Mouse (Mus musculus): Measurements from ENCODE around the gene Tmem82.
A peak's percentile ranks its signal among the peaks of the same experiment; 100 is the strongest.

The Tmem82 gene

DNA sequence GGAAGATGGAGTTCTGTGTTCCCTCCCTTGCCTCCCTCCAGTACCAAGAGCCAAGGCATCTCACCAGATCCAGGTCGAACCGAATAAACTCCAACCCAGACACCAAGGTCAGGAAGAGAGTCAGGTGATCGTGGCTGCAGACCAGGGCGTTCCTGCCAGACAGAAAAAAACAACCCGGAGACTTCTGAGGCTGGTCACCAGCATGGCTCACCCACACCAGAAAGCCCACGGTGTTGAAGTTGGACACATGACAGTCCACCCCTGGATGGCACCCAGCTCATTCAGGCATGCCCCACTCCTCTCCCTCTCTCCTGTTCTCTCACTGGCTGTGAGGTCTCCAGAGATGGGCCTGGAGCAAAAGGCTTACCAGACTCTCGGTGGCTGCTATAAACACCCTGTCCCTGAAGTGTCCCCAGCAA lies 22.9 kb upstream of the Tmem82 start:
- peak; percentile 55 for DNase-seq (ENCODE audit: low spot score)

DNA sequence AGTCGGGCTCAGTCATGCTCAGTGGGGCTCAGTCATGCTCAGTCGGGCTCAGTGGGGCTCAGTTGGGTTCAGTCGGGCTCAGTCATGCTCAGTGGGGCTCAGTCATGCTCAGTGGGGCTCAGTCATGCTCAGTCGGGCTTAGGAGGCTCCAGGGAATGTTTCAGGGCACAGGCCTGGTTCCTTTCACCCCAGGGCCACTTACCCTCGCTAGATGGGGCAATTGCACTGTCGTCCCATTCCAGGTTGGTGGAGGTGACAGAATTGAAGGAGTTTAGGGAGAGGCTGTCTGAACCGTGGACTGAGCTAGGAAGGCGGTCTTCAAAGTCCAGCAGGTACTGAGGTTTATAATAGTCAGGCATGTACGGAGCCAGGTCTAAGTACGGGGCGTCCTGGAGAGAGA lies 21.0 kb upstream of the Tmem82 start:
- no peak for DNase-seq (ENCODE audit: low spot score)

DNA sequence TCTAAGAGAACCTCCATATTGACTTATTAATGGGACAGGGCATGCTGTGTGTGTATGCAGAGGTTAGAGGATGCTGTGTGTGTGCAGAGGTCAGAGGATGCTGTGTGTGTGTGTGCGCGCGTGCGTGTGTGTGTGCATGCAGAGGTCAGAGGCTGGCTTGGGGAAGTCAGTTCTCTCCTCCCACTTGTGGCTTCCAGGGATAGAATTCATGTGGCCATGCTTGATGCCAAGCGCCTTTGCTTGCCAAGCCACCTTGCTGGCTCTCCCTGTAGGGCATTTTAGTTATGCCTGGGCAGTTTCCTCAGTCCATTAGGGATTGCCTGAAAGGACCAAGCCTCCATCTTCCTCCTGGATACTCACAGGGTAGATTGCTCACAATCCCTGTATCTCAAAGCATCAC lies 18.3 kb upstream of the Tmem82 start:
- DNase-seq (ENCODE audit: low spot score), result no peak

DNA sequence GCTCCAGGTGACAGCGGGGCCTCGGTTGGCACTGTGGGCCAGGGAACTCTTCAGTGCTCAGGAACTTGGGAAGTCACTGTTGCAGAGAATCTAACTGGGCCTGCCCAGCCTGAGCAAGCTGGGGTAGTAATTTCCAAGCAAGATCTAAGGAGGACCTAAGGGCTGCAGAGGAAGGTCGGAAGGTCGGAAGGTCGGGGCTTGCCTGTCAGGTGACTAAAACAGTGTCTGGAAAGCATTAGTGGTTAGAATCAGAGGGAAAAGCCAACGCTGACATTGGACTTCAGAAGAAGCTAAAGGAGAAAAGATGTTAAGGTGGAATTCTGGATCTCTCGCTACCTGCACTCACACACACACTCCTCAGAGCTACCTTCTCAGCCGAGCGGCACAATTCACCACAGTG lies 17.6 kb upstream of the Tmem82 start:
- DNase-seq (ENCODE audit: low spot score), result no peak

DNA sequence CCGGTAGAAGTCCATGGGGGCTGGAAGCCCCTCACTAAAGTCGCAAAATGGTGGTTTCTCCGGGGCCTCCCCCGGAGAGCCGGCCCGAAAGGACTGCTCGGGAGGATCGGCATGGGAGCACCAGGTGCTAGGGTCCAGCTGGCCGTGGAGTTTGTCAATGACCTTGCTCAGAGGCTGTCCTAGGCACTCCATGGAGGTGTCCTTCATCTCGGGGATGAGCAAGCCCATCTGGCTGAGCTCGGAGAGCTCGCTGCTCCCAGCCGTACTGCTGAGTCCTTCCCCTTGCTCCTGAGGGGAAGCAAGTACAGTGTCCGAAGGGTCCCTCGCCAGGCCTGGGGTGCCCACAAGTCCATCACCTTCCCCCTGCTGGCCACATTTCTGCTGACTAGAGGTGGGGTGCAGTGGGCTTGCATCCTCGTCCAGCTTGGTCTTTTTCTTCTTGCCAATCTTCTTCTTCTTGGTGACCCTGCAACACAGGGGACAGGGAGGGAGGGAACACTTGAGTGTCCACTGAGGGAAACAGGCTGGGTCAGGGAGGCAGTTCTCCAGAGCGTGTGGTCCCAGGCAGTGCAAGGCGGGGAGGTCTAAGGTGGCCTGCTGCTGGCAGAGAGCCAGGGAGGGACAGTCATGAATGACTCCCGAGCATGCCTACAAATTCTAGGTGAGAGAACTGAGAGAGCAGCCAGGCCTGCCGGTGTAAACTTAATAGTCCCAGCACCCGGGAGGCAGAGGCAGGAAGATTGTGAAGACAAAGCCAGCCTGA lies 13.9 kb upstream of the Tmem82 start:
- no peak for DNase-seq (ENCODE audit: low spot score)

DNA sequence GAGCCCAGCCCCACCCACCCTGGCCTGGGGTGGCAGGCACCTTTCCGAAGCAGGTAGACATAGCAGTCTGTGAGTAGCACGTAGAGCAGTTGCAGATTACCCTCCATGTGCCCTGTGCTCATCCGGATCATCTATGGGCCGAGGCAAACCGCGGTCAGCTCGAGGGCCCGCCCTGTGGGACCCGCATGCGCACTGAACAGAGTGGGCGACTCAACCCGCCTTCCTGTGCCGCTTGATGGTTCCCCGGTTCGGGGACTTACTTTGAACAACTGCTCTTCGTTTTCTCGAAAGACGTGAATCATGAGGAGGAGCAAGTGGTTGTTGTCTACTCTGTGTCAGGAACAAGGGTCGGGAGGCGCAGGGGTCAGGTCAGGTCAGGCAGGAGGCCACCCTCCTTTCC lies 12.8 kb upstream of the Tmem82 start:
- DNase-seq (ENCODE audit: low spot score), result no peak

DNA sequence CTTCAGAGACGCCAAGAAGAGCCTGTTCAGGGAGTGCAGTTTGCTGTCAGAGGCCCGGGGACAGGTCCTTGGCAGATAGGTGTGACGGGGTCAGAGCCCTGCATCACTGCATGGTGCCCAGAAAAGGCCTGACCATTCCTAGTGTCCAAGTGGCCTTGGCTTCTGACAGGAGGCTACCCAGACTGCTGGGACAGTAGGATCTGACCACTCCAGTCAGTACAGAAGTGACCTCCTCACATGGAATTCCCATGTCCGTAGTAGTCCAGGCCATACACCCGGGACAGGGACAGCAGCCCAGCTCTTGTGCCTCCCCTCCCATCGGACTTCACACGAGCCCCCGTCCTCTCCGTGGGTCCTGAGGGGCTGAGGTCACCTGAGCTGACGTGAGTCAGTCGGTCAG lies 11.6 kb upstream of the Tmem82 start:
- DNase-seq (ENCODE audit: low spot score), result no peak

DNA sequence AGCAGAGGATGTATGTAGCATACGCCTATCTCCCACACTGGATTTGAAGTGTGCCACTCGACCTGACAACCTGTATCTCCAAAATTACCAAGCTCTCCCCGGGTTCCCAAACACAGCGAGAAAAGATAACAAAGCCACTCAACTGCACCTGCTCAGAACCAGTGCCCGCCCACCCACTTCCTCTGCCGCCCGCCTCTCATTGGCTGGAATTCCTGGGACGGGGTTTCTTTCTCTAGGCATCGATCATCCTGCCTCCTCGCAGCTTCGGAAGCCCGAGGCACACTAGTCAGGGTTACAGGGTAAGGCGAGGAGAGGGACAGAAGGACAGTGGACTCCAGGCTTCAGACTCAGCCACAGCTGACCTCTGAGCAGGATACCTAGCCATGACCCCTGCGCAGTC lies 10.2 kb upstream of the Tmem82 start:
- no peak for DNase-seq (ENCODE audit: low spot score)

DNA sequence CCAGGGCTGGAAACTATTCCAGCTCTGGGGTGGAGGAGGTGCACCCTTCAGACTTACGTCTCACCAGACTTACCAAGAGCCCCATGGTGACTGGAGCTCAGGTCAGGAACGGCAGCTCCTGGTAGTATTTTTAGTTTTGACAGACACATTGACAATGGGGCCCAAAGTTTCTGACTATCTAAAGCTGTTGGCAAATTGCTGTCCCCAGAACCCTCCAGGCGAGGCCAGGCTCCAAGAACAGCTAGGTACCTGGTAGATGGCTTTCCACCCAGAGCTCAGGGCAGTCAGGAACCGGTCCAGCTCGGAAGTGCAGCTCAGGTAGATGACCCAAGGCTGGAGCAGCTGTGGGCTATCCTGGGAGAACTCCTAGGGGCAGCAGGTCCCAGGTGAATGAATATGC lies 9.1 kb upstream of the Tmem82 start:
- DNase-seq (ENCODE audit: low spot score), result no peak

DNA sequence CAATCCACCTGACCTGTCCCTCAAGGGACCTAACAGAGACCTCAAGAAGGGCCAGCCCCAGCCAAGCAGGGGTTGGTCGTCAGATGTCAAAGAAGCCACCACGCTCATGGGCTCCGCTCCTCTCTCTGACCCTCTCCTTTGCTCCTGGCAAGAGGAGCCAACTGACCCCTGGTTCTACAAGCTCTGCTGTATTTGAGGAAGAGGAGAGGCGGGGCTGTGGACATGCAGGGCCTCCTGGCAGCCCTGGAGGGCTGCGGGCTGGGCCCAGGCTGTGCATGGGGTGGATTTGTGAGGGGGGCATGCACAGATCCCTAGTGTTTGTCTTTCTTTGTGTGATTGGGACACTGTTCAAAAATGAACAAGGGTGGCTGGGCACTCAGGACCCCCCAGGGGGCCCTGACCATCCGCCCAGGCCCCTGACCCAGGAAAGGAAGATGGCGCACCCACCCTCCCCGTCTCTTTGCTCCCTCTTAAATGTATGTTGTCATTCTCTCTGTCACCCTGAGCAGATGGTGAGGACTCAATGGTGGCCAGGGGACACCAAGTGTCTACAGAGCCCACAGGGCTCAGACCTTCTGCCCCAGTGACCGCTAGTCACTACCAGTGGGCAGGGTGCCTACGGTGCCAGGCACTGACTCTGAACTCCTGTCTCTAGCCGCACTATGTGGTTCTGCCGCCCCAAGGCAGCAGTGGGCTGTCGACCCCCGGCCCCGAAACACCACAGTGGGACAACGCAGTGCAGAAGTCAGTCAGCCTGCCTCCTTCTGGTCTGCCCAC lies 7.5 kb upstream of the Tmem82 start:
- DNase-seq (ENCODE audit: low spot score), result no peak

DNA sequence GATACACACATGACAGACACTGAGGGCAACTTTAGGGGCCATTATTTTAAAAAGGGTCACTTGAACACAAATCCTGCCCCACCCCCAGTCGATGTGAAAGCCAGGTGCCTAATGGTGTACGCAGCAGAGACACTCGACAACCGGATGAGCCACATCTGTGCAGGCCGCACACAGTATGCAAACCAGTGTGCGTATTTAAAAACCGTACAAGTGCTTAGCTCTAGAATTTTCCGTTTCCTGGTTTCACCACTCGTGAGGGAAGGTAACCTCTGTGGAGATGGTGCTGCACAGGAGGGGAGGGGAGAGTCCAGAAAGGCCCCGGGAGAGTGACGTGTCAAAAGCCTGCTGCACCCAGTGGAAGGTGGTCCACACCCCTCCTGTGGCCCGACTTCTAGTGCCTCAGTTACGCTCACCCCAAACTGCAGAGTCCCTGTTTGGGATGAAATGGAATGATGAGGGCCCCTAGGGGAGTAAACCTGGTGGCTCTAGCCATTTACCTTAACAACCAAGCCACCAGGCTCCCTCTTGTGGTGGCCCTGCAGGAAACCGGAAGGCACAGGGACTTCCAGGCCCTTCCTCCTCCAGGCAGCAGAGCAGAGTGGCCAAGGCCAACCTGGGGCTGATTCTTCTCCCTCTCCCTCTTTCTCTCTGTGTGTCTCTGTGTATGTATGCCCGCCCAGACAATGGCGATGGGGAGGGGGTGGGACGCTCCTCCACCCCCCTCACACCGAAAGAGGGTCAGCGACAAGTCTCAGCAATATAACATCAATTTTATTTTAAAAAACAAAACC lies 6.7 kb upstream of the Tmem82 start:
- no peak for DNase-seq (ENCODE audit: low spot score)

DNA sequence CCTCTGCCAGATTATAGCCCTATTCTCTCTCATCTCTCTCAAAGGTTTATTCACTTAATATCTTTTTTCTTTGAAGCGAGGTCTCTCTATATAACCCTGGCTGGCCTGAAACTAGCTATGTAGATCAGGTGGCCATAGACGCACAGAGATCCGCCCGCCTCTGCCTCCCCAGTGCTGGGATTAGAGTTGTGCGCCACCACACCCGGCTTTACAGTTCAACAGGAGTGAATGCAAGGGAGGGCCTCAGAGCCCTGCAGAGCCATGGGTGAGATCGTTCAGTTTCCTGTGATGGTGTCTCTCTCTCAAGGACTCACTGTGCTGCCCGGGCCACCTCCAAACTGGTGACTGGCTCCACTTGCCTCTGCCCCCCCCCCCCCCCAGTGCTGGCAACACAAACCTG lies 5.7 kb upstream of the Tmem82 start:
- no peak for DNase-seq (ENCODE audit: low spot score)

DNA sequence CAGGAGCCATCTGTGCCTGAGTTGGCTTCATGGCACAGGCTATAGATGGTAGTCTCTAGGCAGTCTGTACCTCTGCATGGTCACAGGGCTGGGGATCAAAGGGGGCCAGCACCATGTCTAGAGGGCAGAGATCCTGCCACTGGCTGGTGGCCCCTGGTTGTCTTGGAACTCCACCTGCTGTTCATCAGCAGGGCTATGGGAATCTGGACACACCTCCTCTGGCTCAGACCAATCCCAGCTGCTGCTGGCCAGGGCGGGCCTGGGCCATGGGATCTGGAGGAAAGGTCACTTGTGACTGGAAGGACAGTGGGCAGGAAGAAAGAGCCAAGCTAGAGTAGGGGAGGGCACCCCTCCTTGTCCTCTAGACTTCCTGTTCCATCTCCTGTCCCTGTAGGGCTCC lies 5.2 kb upstream of the Tmem82 start, which contains the start of gene Slc25a34:
TSS of gene Slc25a34 (minus strand) at position 156 of the 400 bp plus-strand sequence.
- peak; percentile 78 for DNase-seq (ENCODE audit: low spot score)

DNA sequence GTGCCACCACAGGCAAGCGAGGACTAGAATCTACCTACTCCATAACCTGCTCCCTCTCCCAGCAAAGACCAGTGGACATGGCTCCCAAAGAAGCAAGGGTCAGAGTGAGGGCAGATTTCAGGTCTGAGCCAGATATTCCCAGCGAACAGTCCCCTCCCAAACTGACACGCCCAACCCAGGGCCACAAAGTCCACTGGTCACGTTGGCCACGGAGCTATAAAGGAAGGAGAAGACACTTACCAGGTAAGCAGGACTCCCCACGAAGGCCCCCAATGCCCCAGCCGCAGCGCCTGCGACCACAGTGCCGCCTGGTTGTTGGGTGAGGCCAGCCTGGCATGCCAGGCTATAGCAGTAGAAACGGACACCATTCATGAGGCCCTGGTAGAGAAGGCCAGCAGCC lies 4.6 kb upstream of the Tmem82 start:
- DNase-seq (ENCODE audit: low spot score), result no peak

DNA sequence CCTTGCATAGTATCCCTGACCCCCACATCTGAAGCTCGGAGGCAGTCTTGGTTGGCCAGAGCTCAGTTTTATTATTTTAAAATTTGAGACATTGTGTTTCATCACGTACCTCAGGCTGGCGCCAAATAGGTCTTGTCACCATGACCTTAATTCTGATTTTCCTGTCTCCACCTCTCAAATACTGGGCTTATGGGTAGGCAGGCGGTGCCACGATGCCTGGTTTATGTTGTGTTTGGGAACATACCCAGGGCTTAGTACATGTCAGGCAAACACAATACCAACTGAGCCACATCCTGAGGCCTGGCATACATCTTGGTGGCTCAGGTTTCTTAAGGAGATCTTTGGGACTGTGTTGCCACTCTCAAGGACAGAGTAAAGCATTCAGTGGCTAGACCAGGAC lies 4.1 kb upstream of the Tmem82 start:
- DNase-seq (ENCODE audit: low spot score), result no peak

DNA sequence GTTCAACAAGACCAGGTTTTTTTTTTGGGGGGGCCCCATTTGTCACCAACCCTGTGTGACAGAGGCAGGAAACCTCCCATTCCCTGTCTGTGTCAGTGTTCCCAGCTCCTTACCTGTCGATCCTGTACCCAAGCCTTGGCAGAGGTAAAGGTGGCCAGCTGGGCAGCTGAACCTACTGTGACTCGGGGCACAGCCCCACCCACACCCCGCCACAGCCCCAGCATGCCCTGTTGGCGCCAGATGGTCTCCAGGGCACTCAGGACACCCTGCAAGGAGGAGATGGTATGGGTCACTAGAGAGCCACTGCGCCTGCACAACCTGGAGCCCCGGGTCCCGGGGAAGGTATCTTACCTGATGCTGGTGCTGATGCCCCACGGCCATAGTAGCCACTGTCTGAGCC lies 3.7 kb upstream of the Tmem82 start:
- DNase-seq (ENCODE audit: low spot score), result no peak

DNA sequence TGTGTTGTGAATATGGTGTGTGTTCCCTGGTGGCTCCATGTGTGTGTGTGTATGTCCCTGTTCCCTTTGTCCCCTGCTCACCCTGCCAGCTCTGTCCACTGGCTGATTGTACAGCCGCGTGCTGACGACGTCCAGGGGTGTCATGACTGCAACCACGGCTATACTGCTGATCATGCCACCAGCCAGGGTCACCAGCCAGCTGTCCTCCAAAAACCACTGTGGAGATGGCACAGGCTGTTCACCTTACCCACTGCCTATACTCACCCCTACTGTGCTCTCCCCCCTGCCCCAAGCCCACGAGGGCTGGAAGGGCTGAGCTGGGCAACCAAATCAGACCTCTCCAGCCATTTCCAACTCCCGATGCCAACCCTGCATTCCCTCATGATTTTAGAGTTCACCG lies 2.9 kb upstream of the Tmem82 start:
- no peak for DNase-seq (ENCODE audit: low spot score)

DNA sequence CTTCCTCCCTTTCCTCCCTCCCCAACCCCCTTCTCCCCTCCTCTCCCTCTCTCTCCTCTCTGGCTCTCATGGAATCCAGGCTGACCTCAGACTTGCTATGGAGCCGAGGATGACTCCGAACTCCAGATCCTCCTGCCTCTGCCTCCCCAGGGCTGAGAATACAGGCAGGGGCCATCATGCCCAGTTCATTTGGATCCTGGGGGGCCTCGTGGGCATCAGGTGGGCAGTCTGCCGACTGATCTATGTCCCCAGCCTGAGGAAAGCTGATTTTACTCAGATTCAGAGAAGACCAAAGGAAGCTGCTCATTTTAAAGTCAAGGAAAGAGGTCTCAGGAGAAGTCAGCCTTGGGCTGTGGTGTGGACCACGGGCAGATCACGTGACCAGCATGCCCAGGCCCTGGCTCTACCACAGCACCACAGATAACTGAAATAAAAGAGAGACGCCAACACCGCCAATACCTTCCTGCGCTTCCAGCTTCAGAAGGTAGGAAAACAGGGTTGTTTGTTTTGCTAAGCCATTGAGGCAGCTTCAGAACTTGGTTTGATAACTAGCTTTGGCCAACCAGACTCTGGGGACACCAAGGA lies 958 bp upstream of the Tmem82 start:
- no peak for DNase-seq (ENCODE audit: low spot score)

DNA sequence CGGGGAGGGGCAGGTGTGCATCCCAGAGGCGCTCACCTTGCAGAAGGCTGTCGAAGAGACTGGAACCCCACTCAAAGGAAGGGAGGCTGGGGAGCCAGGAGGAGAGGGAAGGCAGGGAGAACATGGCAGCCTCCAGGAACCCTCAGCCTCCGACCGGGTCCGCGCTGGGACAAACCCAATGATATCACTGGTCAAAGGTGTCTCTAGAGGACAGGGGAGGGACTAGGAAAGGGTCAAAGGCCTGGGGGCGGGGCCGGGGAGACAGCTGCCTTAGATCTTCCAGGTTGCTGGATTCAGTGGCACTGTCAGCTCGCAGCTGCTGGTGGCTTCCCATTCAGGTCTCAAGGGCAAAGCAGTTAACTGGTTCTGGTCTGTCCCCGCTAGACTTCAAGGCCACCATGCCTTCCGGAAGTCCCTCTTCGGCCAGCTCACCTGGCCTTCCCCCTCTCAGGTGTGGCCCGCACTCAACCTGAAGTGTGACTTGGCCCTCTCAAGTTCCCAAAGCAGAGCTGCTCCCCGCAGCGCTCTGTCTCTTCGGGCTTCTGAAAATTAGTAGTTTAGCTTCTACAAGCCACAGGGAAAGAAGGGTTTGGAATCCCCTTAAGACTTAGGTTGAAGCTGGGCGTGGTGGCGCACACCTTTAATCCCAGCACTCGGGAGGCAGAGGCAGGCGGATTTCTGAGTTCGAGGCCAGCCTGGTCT lies 419 bp downstream of the Tmem82 start:
- no peak for DNase-seq (ENCODE audit: low spot score)

DNA sequence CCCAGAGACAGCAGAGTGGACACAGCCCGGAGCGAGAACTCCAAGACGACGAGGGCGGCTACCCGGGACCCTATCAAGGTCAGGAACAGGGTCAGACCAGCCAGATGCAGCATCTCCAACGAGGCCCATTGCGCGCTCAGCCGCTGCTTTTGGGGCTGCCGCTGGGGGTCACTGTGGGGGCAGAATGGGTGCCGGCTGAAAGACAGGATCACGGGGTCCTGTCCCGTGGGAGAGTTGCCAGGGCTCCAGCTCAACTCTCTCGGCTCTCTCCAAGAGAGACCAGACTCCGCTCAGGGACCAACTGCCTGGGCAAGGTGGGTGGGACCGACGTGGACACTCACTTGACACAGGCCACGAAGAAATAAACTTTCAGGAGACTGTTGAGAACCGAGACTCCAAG lies 1.1 kb downstream of the Tmem82 start:
- peak; percentile 67 for DNase-seq (ENCODE audit: low spot score)

DNA sequence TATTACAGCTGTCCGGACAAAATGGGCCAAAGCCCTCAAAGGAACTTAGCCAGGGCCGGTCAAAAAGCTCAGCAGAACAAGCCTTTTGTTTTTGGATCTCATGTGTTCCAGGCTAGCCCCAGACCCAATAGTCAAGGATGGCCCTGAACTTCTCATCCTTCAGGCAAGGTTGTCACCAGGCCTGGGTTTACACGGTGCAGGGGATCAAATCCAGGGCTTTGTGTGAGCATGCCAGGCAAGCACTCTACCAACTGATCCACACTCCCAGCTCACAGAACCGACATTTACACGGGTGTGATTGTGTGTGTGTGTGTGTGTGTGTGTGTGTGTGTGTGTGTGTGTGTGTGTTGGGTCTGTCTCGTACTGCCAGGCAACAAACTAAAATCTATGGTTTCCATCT lies 1.6 kb downstream of the Tmem82 start:
- DNase-seq (ENCODE audit: low spot score), result no peak

DNA sequence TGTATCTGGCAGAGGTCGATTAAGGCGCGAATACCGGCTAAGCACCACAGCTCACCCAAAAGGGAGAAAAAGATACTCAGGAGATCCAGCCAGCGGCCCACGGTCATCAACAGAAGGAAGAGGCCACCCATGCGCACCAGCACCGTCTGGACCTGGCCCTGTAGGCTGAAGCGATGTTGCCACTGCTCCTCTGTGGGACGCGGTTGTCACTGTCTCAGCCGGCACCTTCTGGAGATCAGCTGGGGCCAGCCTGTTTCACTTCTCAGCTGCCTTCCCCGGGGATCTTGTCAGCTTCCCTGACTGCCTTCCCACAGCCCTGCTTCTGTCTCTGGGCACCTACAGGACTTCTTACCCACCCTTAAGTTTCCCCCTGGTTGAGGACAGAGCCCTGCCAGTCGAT lies 3.5 kb downstream of the Tmem82 start:
- DNase-seq (ENCODE audit: low spot score), result no peak
